Mouse (Mus musculus) bone marrow, adult 2 months (tissue): Measurements from ENCODE around the gene Uvrag.

Source experiments
- CTCF ChIP-seq: fragments of 200-500 bp; IDR thresholded peaks from 2 replicates; pipeline ENCODE4 v1.5.1; 2011; ENCODE audit warnings: low read length, control low read depth; ENCODE audit not compliant: control insufficient read depth, insufficient read depth
- POLR2A ChIP-seq: fragments of 200-500 bp; IDR thresholded peaks from 2 replicates; pipeline ENCODE4 v1.6.1; 2011; ENCODE audit warnings: low read depth, mild to moderate bottlenecking, control low read depth, low read length, borderline replicate concordance; ENCODE audit not compliant: control insufficient read depth

GRCm38 (mm10) chr7:98985935-98986334 lies 155.0 kb downstream of the Uvrag start:
- TF ChIP-seq POLR2A, result no peak
- TF ChIP-seq CTCF, result no peak
